Mouse (Mus musculus): ENCODE data around the gene Ccdc121.

Gene Ccdc121

DNA sequence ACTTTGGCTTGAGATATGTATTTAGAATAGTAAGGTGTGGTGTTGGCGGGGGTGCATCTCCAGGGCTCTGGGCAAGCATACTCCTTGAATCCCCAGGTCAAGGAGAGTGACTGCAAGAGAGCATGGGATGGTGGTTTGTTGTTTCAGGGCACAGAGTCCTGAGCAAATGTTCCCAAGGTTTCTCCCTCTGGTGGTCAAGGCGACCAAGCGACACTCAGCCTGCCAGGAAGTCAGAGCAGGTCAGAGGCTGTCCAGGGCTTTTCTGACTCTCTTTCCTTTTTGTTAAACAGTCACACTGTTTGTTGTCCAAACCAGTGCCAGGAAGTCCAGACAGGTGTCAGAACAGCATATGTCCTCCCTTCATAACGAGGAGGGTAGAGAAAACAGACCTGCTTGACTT lies at the start of gene Ccdc121:
Gene Ccdc121, minus strand, starts transcription at position 145 of the 400 bp plus-strand sequence.
- no peak for DNase-seq (ENCODE audit: low spot score in 2 of 2)

DNA sequence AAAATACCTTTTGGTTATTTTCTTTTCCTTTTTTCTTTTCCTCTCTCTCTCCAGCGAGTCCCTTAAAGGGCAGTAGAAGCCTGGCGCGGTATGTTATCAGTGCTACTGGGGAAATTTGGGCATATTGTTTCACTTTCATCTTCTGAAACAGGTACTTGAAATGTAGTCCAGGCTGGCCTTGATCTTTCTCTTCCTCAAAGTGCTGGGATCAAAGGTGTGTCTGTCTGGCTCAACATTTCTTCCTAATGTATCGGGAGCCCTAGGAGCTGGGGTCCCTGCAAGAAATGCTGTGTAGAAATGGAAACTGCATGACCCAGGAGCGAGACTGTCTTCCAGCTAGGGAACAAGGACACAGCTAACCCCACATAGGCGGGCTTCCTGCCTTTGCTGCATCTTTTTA lies 49.1 kb upstream of the Ccdc121 start:
- DNase-seq (ENCODE audit: low spot score in 2 of 2): no peak

DNA sequence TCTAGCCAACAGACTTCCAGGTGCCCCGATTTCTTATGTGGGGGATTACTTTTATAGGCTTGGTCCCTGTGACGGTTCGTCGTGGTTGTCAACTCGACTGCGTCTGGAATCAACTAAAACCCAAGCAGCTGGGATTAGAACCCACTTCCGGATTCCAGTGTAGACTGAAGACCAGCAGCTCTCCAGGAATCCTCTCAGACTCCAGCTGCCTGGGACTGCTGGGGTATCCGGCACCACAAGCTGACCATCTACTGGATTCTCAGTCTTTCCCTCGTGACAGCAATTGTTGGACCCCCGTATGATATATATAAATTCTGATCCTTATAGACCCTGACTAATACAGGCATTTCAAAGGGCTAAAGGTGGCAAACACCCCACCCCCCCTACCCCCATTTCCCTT lies 48.4 kb upstream of the Ccdc121 start:
- no peak for DNase-seq (ENCODE audit: low spot score in 2 of 2)

- no peak for DNase-seq (ENCODE audit: low spot score in 2 of 2)
Measured at GRCm38 (mm10) chr1:181555475-181555874, 44.2 kb upstream of the Ccdc121 start.

- no peak for DNase-seq (ENCODE audit: low spot score in 2 of 2)
Measured at GRCm38 (mm10) chr1:181552533-181553410, 41.5 kb upstream of the Ccdc121 start.

- DNase-seq (ENCODE audit: low spot score in 2 of 2): no peak
Measured at GRCm38 (mm10) chr1:181550826-181551225, 39.6 kb upstream of the Ccdc121 start.

DNA sequence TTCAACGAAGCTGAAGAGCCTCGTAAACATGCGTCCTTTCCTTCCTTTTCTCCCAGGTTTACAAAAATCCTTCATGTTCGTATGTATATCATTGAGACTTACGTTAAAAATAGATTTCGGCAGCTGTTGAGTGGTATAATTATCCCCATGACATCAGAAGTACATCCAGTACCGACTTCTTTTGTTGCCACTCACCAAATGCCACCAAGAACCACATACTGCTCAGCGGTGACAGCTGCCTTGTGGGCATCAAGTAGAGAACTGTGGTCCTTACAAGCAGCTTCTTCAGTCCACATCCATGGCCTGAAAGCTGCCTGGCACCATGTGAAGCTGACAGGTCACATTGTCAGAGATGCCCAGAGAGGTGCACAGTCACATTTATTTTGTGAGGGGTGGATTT lies 38.7 kb upstream of the Ccdc121 start:
- no peak for DNase-seq (ENCODE audit: low spot score in 2 of 2)

- peak; percentile 30 to 80 for DNase-seq (ENCODE audit: low spot score in 2 of 2)
Measured at GRCm38 (mm10) chr1:181545044-181545772, 34.0 kb upstream of the Ccdc121 start.

GRCm38 (mm10) chr1:181543711-181544383 lies 32.6 kb upstream of the Ccdc121 start:
- no peak for DNase-seq (ENCODE audit: low spot score in 2 of 2)

GRCm38 (mm10) chr1:181539846-181540769 lies 28.9 kb upstream of the Ccdc121 start:
- no peak for DNase-seq (ENCODE audit: low spot score in 2 of 2)

DNA sequence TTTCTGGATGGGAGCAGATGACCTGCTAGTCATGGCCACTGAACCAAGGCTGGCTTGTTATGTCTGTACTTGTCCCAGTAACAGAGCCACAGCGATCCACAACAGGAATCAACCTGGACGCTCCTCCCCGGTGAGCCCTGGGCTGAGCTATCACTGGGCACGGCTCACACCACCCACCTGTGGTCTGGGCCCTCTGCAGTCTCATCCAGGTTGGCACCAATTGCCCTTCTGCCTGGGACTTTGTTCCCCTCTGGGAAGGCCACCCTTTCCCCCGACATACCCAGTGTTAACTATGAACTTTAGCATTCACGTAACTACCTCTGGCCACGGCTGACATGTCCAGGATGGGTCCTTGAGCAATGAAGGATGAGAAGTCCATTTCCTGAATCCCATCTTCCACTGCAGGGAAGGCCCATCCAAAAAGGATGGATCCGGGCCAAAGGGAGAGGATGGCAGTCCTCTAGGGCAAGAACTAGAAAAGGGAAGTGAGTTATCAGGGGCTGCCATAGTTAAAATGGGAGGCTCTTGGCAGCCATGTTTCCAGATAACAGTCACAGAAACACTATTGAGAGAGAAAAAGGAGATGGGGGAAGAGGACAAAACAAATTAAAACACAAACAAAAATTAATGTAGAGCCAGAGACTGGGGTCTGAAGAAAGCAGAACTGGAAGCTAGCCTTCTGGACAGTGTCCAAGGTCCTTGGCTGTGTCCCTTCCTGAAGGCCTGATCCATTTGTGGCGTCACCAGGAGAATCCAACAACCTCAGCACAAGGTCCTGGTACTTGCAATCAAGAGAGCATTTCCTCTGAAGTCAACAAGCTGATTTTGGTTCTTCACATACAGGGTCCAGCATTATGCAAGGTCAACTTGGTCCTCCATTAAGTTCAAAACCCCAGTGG lies 26.6 kb upstream of the Ccdc121 start:
- no peak for DNase-seq (ENCODE audit: low spot score in 2 of 2)

GRCm38 (mm10) chr1:181535165-181535873 lies 24.1 kb upstream of the Ccdc121 start:
- peak; percentile 63 to 71 for DNase-seq (ENCODE audit: low spot score in 2 of 2)

DNA sequence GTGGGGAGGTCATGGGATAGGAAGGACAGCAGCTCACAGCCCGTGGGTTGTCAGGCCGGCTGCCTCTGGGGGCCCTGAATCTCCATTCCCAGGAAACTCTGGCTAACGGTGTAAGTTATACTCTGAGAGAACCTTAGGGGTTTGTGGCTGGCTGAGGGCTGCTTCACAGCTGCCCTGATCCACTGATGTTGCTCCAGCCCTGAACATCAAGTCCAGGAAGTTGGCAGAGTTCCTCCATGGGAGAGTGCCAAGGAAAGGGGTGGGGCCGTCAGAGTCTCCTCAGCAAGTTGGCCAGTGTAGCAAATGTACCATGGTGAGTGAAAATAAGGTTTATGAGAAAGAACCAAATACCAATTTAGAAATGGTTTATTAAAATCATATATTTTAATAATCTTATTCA lies 18.1 kb upstream of the Ccdc121 start:
- no peak for DNase-seq (ENCODE audit: low spot score in 2 of 2)

- no peak for DNase-seq (ENCODE audit: low spot score in 2 of 2)
Measured at GRCm38 (mm10) chr1:181525996-181526395, 14.7 kb upstream of the Ccdc121 start.

GRCm38 (mm10) chr1:181523831-181524230 lies 12.6 kb upstream of the Ccdc121 start:
- no peak for DNase-seq (ENCODE audit: low spot score in 2 of 2)

DNA sequence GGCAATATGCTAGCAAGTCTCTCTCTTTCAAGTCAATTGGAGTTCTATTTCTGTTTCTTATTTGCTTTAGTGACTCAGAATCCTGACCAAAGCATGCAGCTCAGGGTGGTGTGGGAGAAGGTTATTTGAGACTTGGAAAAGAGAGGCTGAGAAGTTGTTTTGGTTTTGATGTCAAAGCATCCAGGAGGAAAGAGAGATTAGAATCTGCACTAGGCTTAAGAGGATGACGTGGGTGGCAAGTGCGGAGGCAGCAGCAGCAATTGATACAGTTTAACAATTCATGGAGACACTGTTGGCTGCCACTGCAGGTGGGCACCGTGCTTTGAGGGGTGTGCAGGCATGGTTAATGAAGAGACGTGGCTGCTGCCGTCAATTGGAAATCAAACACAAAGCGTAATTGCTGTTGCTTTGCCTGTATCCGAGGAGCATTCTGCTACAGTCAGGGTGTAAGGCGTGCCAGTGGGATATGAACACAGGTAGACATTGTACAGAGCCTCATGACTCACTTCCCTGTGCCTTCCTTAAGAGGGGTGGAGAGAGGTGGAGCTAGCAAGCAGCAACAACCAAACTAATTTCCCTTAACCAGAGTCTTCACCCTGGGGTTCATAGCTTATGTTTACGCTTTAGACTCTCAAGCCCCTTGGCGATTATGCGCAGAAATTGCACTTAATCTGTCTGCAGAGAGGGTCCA lies 10.3 kb upstream of the Ccdc121 start:
- DNase-seq (ENCODE audit: low spot score in 2 of 2): peak in 1 of 2 experiments; percentile 46

DNA sequence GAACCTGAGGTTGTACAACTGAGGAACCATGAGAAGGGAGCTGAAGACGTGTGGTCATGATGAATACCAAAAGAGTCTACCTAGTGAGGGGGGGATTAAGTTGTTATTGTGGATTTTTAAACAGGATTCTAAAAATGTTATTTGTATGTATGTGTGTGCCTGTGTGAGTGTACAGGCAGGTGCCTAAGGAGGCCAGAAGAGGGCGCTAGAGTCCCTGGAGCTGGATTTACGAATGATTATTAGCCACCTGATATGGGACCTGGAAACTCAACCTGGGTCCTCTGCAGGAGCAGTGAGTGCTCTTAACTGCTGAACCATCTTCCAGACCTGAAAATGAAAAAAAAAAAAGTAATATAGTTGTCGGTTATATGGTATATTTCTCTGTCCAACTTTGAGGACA lies 7.9 kb upstream of the Ccdc121 start:
- no peak for DNase-seq (ENCODE audit: low spot score in 2 of 2)

DNA sequence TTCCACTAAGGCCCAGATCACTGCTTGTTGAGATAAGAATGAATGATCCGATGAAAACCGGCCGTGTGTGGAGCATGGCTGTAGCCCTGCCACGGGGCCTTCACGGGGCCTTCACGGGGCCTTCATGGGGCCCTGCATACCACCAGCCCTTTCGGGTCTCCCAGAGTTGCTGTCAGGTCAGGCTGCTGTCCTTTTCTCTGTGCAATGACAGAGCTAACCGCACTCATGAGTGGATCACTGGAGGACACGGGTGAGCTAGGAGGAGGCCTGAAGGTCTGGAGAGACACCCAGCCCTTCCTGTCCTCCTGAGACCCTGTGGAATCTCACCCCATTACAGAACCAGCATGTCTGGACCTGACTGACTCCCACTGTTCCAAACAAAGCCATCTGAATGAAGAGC lies 6.8 kb upstream of the Ccdc121 start:
- DNase-seq (ENCODE audit: low spot score in 2 of 2): no peak
